Mouse (Mus musculus): ENCODE measurements around the gene Utrn.

DNA sequence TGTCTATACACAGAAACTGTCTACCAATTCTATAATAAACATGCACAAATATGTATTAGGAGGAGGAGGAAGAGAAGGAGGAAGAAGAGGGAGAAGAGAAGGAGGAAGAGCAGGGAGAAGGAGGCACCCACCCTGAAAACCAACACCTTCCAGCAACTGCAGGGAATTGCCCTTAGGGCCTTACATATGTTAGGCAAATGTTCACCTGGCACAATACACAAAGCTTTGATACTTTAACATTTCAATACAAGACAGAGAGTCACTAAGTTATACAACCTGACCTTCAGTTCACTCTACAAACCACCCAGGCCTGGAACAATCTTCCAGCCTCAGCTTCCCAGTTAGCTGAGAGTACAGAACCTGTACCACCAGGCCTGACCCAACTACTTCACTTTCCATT lies 260.5 kb downstream of the Utrn start:
- TF ChIP-seq CTCF (conservative IDR thresholded peaks at IDR 0.05 in 1 of 2, IDR thresholded peaks at IDR 0.05 in 1 of 2; ENCODE audit: low read depth in 2 of 2, low read length in 2 of 2) (no peak), MAX (IDR thresholded peaks at IDR 0.05; ENCODE audit: low read length) (no peak), RCOR1 (conservative IDR thresholded peaks at IDR 0.05; ENCODE audit: low read depth, low read length) (no peak), E2F4 (IDR thresholded peaks at IDR 0.05; ENCODE audit: insufficient replicate concordance, low read depth, low read length) (no peak), USF1 (IDR thresholded peaks at IDR 0.05; ENCODE audit: low read depth, low read length) (no peak), POLR2A (IDR thresholded peaks at IDR 0.05; ENCODE audit: low read depth, low read length) (no peak), POLR2AphosphoS2 (IDR thresholded peaks at IDR 0.05; ENCODE audit: low read depth, low read length) (no peak), ZNF384 (IDR thresholded peaks at IDR 0.05; ENCODE audit: low read depth, low read length) (no peak)
